Mouse (Mus musculus) E14TG2a.4 (cell line): Measurements from ENCODE around the gene Slc19a3.
"Not testable (repeated sequence)": the region's sequence is repeated elsewhere in the genome, so short reads cannot be mapped to it uniquely, and the experiment has no call there.

Source experiments
- H3K27me3 ChIP-seq: 2 replicates; pipeline ENCODE4 v1.6.1; 2014; ENCODE audit warnings: low read length, control low read depth; ENCODE audit not compliant: insufficient read depth
- H3K36me3 ChIP-seq: 2 replicates; pipeline ENCODE4 v1.6.1; 2014; ENCODE audit warnings: low read length, control low read depth; ENCODE audit not compliant: insufficient read depth
- H3K4me1 ChIP-seq: replicated peaks from 2 replicates; pipeline ENCODE4 v1.6.1; 2014; ENCODE audit warnings: low read depth, low read length, control low read depth
- H3K4me3 ChIP-seq: replicated peaks from 2 replicates; pipeline ENCODE4 v1.5.1; 2014; ENCODE audit warnings: mild to moderate bottlenecking, low read length
- H3K9me3 ChIP-seq: 2 replicates; pipeline ENCODE4 v1.6.1; 2014; ENCODE audit warnings: low read length, control low read depth
- CTCF ChIP-seq: conservative IDR thresholded peaks from 2 replicates; pipeline ENCODE4 v1.5.1; 2014; ENCODE audit warnings: low read length
- NANOG ChIP-seq: IDR thresholded peaks from 2 replicates; pipeline ENCODE4 v1.6.1; 2014; ENCODE audit warnings: borderline replicate concordance, low read length, mixed read lengths
- POU5F1 ChIP-seq: IDR thresholded peaks from 2 replicates; pipeline ENCODE4 v1.6.1; 2014; ENCODE audit warnings: low read length, borderline replicate concordance

Slc19a3 gene

GRCm38 (mm10) chr1:83032508-83032907 lies 5.7 kb downstream of the Slc19a3 start:
- Histone ChIP-seq H3K9me3 (no peaks in the 10 kb centered on the region), H3K36me3 (no peaks in the 10 kb centered on the region), H3K27me3 (no peaks in the 10 kb centered on the region), H3K4me1 (peaks cover 7% of the 10 kb centered on the region), H3K4me3 (no peak overlapping the region)
- TF ChIP-seq NANOG (no peak), POU5F1 (no peak), CTCF (no peak)

GRCm38 (mm10) chr1:83031950-83032349 lies 6.3 kb downstream of the Slc19a3 start:
- TF ChIP-seq NANOG = no peak
- H3K36me3 ChIP-seq = no peaks in the 10 kb centered on the region
- peaks cover 3% of the 10 kb centered on the region for H3K4me1 ChIP-seq
- no peak overlapping the region for H3K4me3 ChIP-seq
- no peaks in the 10 kb centered on the region for H3K27me3 ChIP-seq
- no peaks in the 10 kb centered on the region for H3K9me3 ChIP-seq

- Histone ChIP-seq H3K9me3 (peaks cover 10% of the 10 kb centered on the region; the same call in 1 of the 2 replicates), H3K4me1 (no peaks in the 10 kb centered on the region), H3K36me3 (no peaks in the 10 kb centered on the region), H3K27me3 (no peaks in the 10 kb centered on the region), H3K4me3 (no peak overlapping the region)
- TF ChIP-seq NANOG = no peak
- TF ChIP-seq CTCF = no peak
- no peak for TF ChIP-seq POU5F1
These were observed 21.7 kb downstream of the Slc19a3 start for GRCm38 (mm10) chr1:83016556-83016955.

- TF ChIP-seq POU5F1 (no peak), CTCF (no peak), NANOG (no peak)
- peaks cover 5% of the 10 kb centered on the region; the same call in 1 of the 2 replicates for H3K9me3 ChIP-seq
These were observed 22.8 kb downstream of the Slc19a3 start for GRCm38 (mm10) chr1:83015329-83015879.

GRCm38 (mm10) chr1:83014477-83014876 lies 23.8 kb downstream of the Slc19a3 start:
- Histone ChIP-seq H3K9me3 (peaks cover 5% of the 10 kb centered on the region; the same call in 1 of the 2 replicates), H3K27me3 (no peaks in the 10 kb centered on the region), H3K36me3 (no peaks in the 10 kb centered on the region), H3K4me1 (no peaks in the 10 kb centered on the region), H3K4me3 (no peak overlapping the region)
- TF ChIP-seq CTCF = no peak
- no peak for TF ChIP-seq NANOG
- no peak for TF ChIP-seq POU5F1

More at GRCm38 (mm10) chr1:83015329-83015879, 22.8 kb downstream of the Slc19a3 start:
- Histone ChIP-seq H3K27me3 (no peaks in the 10 kb centered on the region), H3K36me3 (no peaks in the 10 kb centered on the region), H3K4me1 (no peaks in the 10 kb centered on the region), H3K4me3 (no peak overlapping the region)

GRCm38 (mm10) chr1:83007471-83007870 lies 30.8 kb downstream of the Slc19a3 start:
- Histone ChIP-seq H3K4me1 (0 out of 2 replicates have a peak, but pooled peaks cover 3% of the 10 kb centered on the region), H3K36me3 (no peaks in the 10 kb centered on the region), H3K9me3 (no peaks in the 10 kb centered on the region), H3K4me3 (no peak overlapping the region), H3K27me3 (peaks cover 12% of the 10 kb centered on the region)
- TF ChIP-seq POU5F1 = no peak
- no peak for TF ChIP-seq CTCF
- TF ChIP-seq NANOG = no peak

GRCm38 (mm10) chr1:83006218-83007179 lies 31.7 kb downstream of the Slc19a3 start:
- Histone ChIP-seq H3K9me3 (no peaks in the 10 kb centered on the region), H3K4me3 (no peak overlapping the region), H3K36me3 (no peaks in the 10 kb centered on the region), H3K4me1 (0 out of 2 replicates have a peak, but pooled peaks cover 3% of the 10 kb centered on the region), H3K27me3 (peaks cover 12% of the 10 kb centered on the region)
- TF ChIP-seq CTCF (no peak), POU5F1 (no peak), NANOG (no peak)

- TF ChIP-seq CTCF = peak; percentile 18; the same call in 1 of the 2 replicates
- not testable (repeated sequence) for H3K4me1 ChIP-seq, H3K36me3 ChIP-seq, H3K9me3 ChIP-seq
- Histone ChIP-seq H3K27me3 (peaks cover 16% of the 10 kb centered on the region), H3K4me3 (peak within 1 kb of the TSS; percentile 55)
These were observed 37.9 kb downstream of the Slc19a3 start, which contains the start of gene Gm47959 for GRCm38 (mm10) chr1:83000306-83000705. Gene Gm47959 (plus strand): TSS chr1:83000548.
